Mouse (Mus musculus) megakaryocyte, embryonic 14.5 days (primary cell): ENCODE data around the gene Sorl1. TPM values are rescaled to one million over a fixed set of nuclear protein-coding genes. Genes with fewer than 3 reads are reported as not detected.

ENCODE experiments used
- H3K27me3 ChIP-seq: replicated peaks from 2 replicates; pipeline ENCODE3; 2012; ENCODE audit warnings: inconsistent platforms
- H3K36me3 ChIP-seq: replicated peaks from 2 replicates; pipeline ENCODE3; 2012; ENCODE audit warnings: low read length, inconsistent platforms, mixed read lengths
- H3K4me1 ChIP-seq: 2 replicates; pipeline ENCODE4 v1.6.1; 2012; ENCODE audit warnings: inconsistent platforms
- H3K4me3 ChIP-seq: replicated peaks from 2 replicates; pipeline ENCODE3; 2012; ENCODE audit warnings: moderate library complexity, mild to moderate bottlenecking, inconsistent platforms
- H3K9me3 ChIP-seq: 2 replicates; pipeline ENCODE4 v1.6.1; 2012; ENCODE audit warnings: inconsistent platforms
- FLI1 ChIP-seq: IDR thresholded peaks from 2 replicates; pipeline ENCODE4 v1.6.1; 2012; ENCODE audit warnings: low read length, inconsistent platforms, mixed read lengths
- GATA1 ChIP-seq: IDR thresholded peaks from 3 replicates; pipeline ENCODE4 v1.6.1; 2012; ENCODE audit warnings: mixed read lengths, low read length, inconsistent platforms, borderline replicate concordance
- polyA plus RNA-seq: library from polyadenylated mRNA; stranded (reverse); fragments of >175 nt; gene quantifications from 2 replicates; pipeline ENCODE4 v1.2.3, GENCODE M21; 2012; ENCODE audit warnings: low replicate concordance; ENCODE audit not compliant: insufficient read depth

Gene Sorl1
- 0.28 TPM in 1 of 2 replicates, not detected in the other for polyA plus RNA-seq

GRCm38 (mm10) chr9:42123713-42124576 lies at the start of gene Sorl1:
Gene Sorl1 (minus strand): TSS chr9:42124297.
- no peaks in the 10 kb centered on the region for H3K9me3 ChIP-seq
- no peaks in the 10 kb centered on the region for H3K36me3 ChIP-seq
- H3K27me3 ChIP-seq: peaks cover 52% of the 10 kb centered on the region
- peak within 1 kb of the TSS; percentile 89 for H3K4me3 ChIP-seq
- TF ChIP-seq FLI1: no peak
- TF ChIP-seq GATA1: no peak
- peaks cover 10% of the 10 kb centered on the region for H3K4me1 ChIP-seq

GRCm38 (mm10) chr9:42173781-42174180 lies 49.7 kb upstream of the Sorl1 start:
- Histone ChIP-seq H3K36me3 (no peaks in the 10 kb centered on the region), H3K27me3 (no peaks in the 10 kb centered on the region), H3K9me3 (peaks cover 19% of the 10 kb centered on the region), H3K4me3 (no peak overlapping the region), H3K4me1 (no peaks in the 10 kb centered on the region)
- TF ChIP-seq FLI1: no peak
- no peak for TF ChIP-seq GATA1

GRCm38 (mm10) chr9:42169491-42169890 lies 45.4 kb upstream of the Sorl1 start:
- TF ChIP-seq GATA1 (no peak), FLI1 (no peak)
- H3K36me3 ChIP-seq: no peaks in the 10 kb centered on the region
- no peaks in the 10 kb centered on the region for H3K4me1 ChIP-seq

GRCm38 (mm10) chr9:42169025-42169424 lies 44.9 kb upstream of the Sorl1 start:
- TF ChIP-seq GATA1 (no peak), FLI1 (no peak)
- H3K4me3 ChIP-seq: no peak overlapping the region
- H3K36me3 ChIP-seq: no peaks in the 10 kb centered on the region
- H3K27me3 ChIP-seq: no peaks in the 10 kb centered on the region
- H3K4me1 ChIP-seq: no peaks in the 10 kb centered on the region
- H3K9me3 ChIP-seq: peaks cover 21% of the 10 kb centered on the region

More at GRCm38 (mm10) chr9:42169491-42169890, 45.4 kb upstream of the Sorl1 start:
- H3K9me3 ChIP-seq: peaks cover 21% of the 10 kb centered on the region
- no peaks in the 10 kb centered on the region for H3K27me3 ChIP-seq
- no peak overlapping the region for H3K4me3 ChIP-seq

- no peak overlapping the region for H3K4me3 ChIP-seq
- no peak for TF ChIP-seq FLI1
- no peak for TF ChIP-seq GATA1
- H3K9me3 ChIP-seq: peaks cover 10% of the 10 kb centered on the region
- H3K4me1 ChIP-seq: no peaks in the 10 kb centered on the region
- H3K27me3 ChIP-seq: no peaks in the 10 kb centered on the region
- no peaks in the 10 kb centered on the region for H3K36me3 ChIP-seq
These were observed 40.8 kb upstream of the Sorl1 start for GRCm38 (mm10) chr9:42164930-42165329.

- H3K4me1 ChIP-seq: no peaks in the 10 kb centered on the region
- H3K9me3 ChIP-seq: peaks cover 9% of the 10 kb centered on the region
- H3K4me3 ChIP-seq: peak overlapping the region; percentile 47
- TF ChIP-seq FLI1: no peak
- TF ChIP-seq GATA1: no peak
- no peaks in the 10 kb centered on the region for H3K36me3 ChIP-seq
- H3K27me3 ChIP-seq: no peaks in the 10 kb centered on the region
These were observed 38.9 kb upstream of the Sorl1 start for GRCm38 (mm10) chr9:42163011-42163410.

GRCm38 (mm10) chr9:42159376-42159775 lies 35.3 kb upstream of the Sorl1 start:
- no peak for TF ChIP-seq FLI1
- no peak for TF ChIP-seq GATA1
- H3K27me3 ChIP-seq: no peaks in the 10 kb centered on the region
- H3K4me1 ChIP-seq: no peaks in the 10 kb centered on the region
- no peaks in the 10 kb centered on the region for H3K9me3 ChIP-seq
- no peaks in the 10 kb centered on the region for H3K36me3 ChIP-seq
- H3K4me3 ChIP-seq: no peak overlapping the region

GRCm38 (mm10) chr9:42158652-42159051 lies 34.6 kb upstream of the Sorl1 start:
- Histone ChIP-seq H3K36me3 (no peaks in the 10 kb centered on the region), H3K4me1 (no peaks in the 10 kb centered on the region), H3K4me3 (no peak overlapping the region), H3K9me3 (peaks cover under 1% of the 10 kb centered on the region; the same call in 1 of the 2 replicates), H3K27me3 (no peaks in the 10 kb centered on the region)
- TF ChIP-seq GATA1 (no peak), FLI1 (no peak)

GRCm38 (mm10) chr9:42157981-42158380 lies 33.9 kb upstream of the Sorl1 start:
- Histone ChIP-seq H3K4me1 (no peaks in the 10 kb centered on the region), H3K9me3 (peaks cover 3% of the 10 kb centered on the region; the same call in 1 of the 2 replicates), H3K4me3 (no peak overlapping the region), H3K36me3 (no peaks in the 10 kb centered on the region), H3K27me3 (no peaks in the 10 kb centered on the region)
- TF ChIP-seq GATA1: no peak
- no peak for TF ChIP-seq FLI1

- H3K9me3 ChIP-seq: peaks cover 3% of the 10 kb centered on the region; the same call in 1 of the 2 replicates
- TF ChIP-seq GATA1 (no peak), FLI1 (no peak)
- no peaks in the 10 kb centered on the region for H3K36me3 ChIP-seq
- H3K27me3 ChIP-seq: no peaks in the 10 kb centered on the region
- H3K4me3 ChIP-seq: no peak overlapping the region
- no peaks in the 10 kb centered on the region for H3K4me1 ChIP-seq
These were observed 32.5 kb upstream of the Sorl1 start for GRCm38 (mm10) chr9:42156566-42156965.
